Mouse (Mus musculus) midbrain, embryonic 12.5 days (tissue): ENCODE results near the gene Pde8a. TPM values are rescaled to one million over a fixed set of nuclear protein-coding genes. Genes with fewer than 3 reads are reported as not detected.

Experiments
- ATAC-seq: fragments of 200-750 bp; cut with Nextera tagmentation; 2 replicates; pipeline ENCODE4 v1.8.0; 2017; ENCODE audit warnings: low read depth, moderate TSS enrichment, moderate library complexity; ENCODE audit not compliant: low FRiP score
- H3K27ac ChIP-seq: fragments of 300-500 bp; sonication (generic); replicated peaks from 2 replicates; pipeline ENCODE4 v1.5.1; 2016; ENCODE audit warnings: mild to moderate bottlenecking
- H3K27me3 ChIP-seq: fragments of 300-500 bp; sonication (generic); 2 replicates; pipeline ENCODE4 v1.6.1; 2016; ENCODE audit warnings: mild to moderate bottlenecking
- H3K36me3 ChIP-seq: fragments of 300-500 bp; sonication (generic); 2 replicates; pipeline ENCODE4 v1.6.1; 2016
- H3K4me1 ChIP-seq: fragments of 300-500 bp; sonication (generic); 2 replicates; pipeline ENCODE4 v1.6.1; 2016
- H3K4me2 ChIP-seq: fragments of 300-500 bp; sonication (generic); replicated peaks from 2 replicates; pipeline ENCODE4 v1.6.1; 2016; ENCODE audit warnings: mild to moderate bottlenecking, moderate library complexity
- H3K4me3 ChIP-seq: fragments of 300-500 bp; sonication (generic); 2 replicates; pipeline ENCODE4 v1.5.1; 2016; ENCODE audit warnings: mild to moderate bottlenecking
- H3K9ac ChIP-seq: fragments of 300-500 bp; sonication (generic); replicated peaks from 2 replicates; pipeline ENCODE4 v1.6.1; 2016; ENCODE audit warnings: mild to moderate bottlenecking, moderate library complexity
- H3K9me3 ChIP-seq: fragments of 300-500 bp; sonication (generic); 2 replicates; pipeline ENCODE4 v1.6.1; 2016; ENCODE audit warnings: mild to moderate bottlenecking
- WGBS: fragments of 180-500 bp; shearing (Covaris S2); methylation state at CpG from one replicate; pipeline ENCODE4 v1.1.7; 2016; 5-methylcytosine and 5-hydroxymethylcytosine counted together
- polyA plus RNA-seq: library from polyadenylated mRNA; unstranded; fragments of >200 nt; fragmentation: Nextera tagmentation; extraction: Ambion mirVana; gene quantifications from 2 replicates; pipeline ENCODE4 v1.2.1, GENCODE M21; 2016

Pde8a gene
- polyA plus RNA-seq, 1 experiment from 2014 or later: 2.9 TPM

DNA sequence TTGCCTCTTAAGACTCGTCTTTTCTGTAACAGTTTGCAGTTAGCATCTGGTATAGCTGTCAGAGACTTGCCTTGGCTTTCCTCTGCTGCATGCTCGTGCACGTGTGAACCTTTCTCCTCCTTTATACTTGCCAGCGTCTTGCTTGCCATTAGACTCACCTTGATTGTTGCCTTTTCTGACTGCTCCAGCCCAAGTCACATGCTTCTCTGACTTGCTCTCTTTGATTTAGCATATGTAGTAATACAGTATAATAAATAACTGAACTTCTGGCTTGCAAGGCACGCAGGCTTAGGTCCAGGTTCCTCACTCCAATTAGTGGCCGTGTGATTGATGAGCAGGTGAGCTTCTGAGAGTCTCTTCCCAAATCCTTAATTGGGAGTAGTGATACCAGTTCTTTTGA, 37.2 kb downstream of the Pde8a start:
- H3K27me3 ChIP-seq: no peaks in the 10 kb centered on the region
- no peak overlapping the region for H3K9ac ChIP-seq
- H3K9me3 ChIP-seq: no peaks in the 10 kb centered on the region
- no peaks in the 10 kb centered on the region for H3K36me3 ChIP-seq
- WGBS: 87% methylated on average over 6 of the region's 6 CpGs
- H3K4me3 ChIP-seq: no peak overlapping the region
- H3K4me1 ChIP-seq: no peaks in the 10 kb centered on the region
- H3K27ac ChIP-seq: no peak overlapping the region
- H3K4me2 ChIP-seq: no peak overlapping the region
- no peak for ATAC-seq

DNA sequence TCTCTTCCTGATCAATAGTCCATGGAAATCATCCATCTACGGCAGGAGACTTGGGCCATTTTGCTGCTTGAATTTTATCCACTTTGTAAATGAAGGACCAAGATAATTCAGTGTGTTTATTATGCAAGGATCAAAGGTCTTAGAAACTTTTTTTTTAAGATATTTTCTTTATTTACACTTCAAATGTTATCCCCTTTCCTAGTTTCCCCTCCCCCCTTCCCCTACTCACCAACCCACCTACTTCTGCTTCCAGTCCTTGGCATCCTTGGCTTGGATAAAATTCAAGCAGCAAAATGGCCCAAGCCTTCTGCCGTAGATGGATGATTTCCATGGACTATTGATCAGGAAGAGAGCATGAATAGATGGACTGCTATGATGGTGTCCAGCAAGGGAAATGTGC, 38.1 kb downstream of the Pde8a start:
- no peak overlapping the region for H3K4me3 ChIP-seq
- H3K36me3 ChIP-seq: no peaks in the 10 kb centered on the region
- WGBS: 86% methylated on average over 2 of the region's 2 CpGs
- no peak for ATAC-seq
- H3K27me3 ChIP-seq: no peaks in the 10 kb centered on the region
- H3K27ac ChIP-seq: no peak overlapping the region
- H3K9me3 ChIP-seq: no peaks in the 10 kb centered on the region
- no peaks in the 10 kb centered on the region for H3K4me1 ChIP-seq
- no peak overlapping the region for H3K4me2 ChIP-seq
- no peak overlapping the region for H3K9ac ChIP-seq

DNA sequence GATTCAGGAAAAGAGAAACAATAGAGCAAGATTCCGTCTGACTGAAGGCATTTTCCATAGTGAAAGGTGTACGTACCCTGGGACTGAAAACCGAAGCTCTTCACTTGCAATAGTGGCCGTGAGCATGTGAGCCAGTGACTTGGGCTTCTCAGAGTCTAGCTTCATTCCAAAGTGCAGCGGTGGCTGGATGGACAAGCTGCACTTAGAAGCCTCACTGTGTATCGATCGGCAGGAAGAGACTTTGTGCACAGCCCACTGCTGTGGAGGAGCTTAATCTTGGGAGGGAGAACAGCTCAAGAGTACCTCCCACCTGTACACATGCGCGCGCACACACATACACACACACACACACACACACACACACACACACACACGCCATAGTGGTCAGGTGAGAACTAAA, 39.9 kb downstream of the Pde8a start:
- Histone ChIP-seq H3K9me3 (no peaks in the 10 kb centered on the region), H3K27me3 (no peaks in the 10 kb centered on the region), H3K27ac (no peak overlapping the region), H3K4me3 (no peak overlapping the region), H3K36me3 (no peaks in the 10 kb centered on the region), H3K4me1 (no peaks in the 10 kb centered on the region), H3K4me2 (no peak overlapping the region), H3K9ac (no peak overlapping the region)
- 77% methylated on average over 11 of the region's 11 CpGs for WGBS
- ATAC-seq: no peak

DNA sequence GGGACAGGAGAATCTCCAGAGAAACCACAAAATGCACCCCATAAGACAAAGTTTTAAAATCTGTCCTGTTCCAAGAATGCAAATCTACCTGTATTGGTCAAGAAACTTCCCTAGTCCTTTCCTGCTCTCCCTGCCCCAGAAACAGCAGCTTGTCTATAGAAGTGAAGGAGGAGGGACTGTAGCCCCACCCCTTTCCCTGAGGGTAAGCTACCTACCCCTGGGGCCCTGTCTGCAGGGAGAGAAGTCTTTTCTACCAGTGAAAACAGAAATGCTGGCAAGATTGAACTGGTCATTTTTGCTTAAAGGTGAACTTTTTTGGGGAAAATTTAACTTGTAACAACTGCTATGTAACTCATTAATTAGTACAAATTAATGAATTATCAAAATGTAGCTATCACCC, 41.2 kb downstream of the Pde8a start:
- no peak overlapping the region for H3K27ac ChIP-seq
- H3K4me3 ChIP-seq: no peak overlapping the region
- no peaks in the 10 kb centered on the region for H3K27me3 ChIP-seq
- no peaks in the 10 kb centered on the region for H3K4me1 ChIP-seq
- no peak for ATAC-seq
- no peak overlapping the region for H3K9ac ChIP-seq
- no peaks in the 10 kb centered on the region for H3K9me3 ChIP-seq
- H3K4me2 ChIP-seq: no peak overlapping the region
- H3K36me3 ChIP-seq: no peaks in the 10 kb centered on the region

DNA sequence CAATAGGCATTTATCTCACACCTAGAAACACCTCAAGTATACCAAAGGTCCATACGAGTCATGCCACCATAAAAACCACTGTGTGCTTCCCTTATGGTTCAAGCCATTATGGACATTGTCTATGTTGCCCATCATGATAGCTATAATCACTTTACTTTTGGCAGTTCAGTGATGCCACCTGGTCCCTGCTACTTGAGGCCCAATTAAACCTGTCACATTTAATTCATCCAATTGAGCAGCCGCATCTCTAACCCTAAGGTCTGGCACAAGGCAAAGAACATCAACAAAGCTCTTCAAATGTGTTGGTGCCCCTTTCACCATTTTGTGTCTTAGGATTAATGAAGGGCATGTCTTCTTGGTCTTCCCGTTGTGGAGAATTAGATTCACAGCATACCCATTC, 42.1 kb downstream of the Pde8a start:
- Histone ChIP-seq H3K4me2 (no peak overlapping the region), H3K27me3 (no peaks in the 10 kb centered on the region), H3K9me3 (no peaks in the 10 kb centered on the region), H3K9ac (no peak overlapping the region), H3K36me3 (no peaks in the 10 kb centered on the region), H3K4me1 (no peaks in the 10 kb centered on the region), H3K4me3 (no peak overlapping the region), H3K27ac (no peak overlapping the region)
- 92% methylated on average over 3 of the region's 3 CpGs for WGBS
- no peak for ATAC-seq

DNA sequence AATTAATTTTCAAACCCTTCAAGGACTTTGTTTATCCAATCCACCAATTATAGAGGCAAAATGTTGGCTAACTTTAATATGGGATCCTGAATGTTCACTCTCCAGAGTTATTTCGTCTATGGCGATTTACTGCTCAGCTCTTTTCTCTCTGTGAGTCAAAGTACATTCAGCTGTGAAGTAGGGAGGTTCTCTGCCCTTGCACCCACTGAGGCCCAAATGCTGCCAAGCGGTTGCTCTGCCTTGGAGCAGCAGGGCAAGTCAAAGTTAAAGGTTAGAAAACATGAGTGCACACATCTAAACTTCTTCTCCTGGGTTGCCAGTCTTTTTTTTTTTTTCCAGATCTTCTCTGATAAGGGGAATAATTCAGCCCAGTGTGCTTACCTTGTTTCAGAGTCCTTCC, 43.4 kb downstream of the Pde8a start:
- H3K27ac ChIP-seq: no peak overlapping the region
- ATAC-seq: no peak
- no peaks in the 10 kb centered on the region for H3K9me3 ChIP-seq
- H3K27me3 ChIP-seq: no peaks in the 10 kb centered on the region
- H3K9ac ChIP-seq: no peak overlapping the region
- no peaks in the 10 kb centered on the region for H3K36me3 ChIP-seq
- H3K4me2 ChIP-seq: no peak overlapping the region
- no peak overlapping the region for H3K4me3 ChIP-seq
- H3K4me1 ChIP-seq: no peaks in the 10 kb centered on the region
- WGBS: 88% methylated on average over 3 of the region's 3 CpGs

DNA sequence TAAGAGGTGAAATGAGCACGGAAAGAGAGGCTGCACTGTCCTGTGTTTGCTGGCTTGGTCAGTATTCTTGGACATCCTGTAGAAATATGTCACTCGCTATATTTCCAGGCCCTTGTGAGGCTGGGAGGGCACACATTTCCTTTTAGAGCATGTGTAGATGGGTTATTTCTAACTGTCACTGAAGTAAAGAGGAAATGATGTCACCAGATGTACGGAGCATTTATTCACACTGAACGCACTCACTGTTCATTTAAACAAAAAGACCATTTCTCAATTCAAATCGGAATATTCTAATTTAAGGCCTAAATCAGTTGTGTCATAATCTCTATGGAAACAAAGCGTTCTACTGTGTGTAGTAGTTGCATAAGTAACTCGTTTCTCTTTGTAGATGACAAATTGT, 48.2 kb downstream of the Pde8a start:
- H3K4me1 ChIP-seq: no peaks in the 10 kb centered on the region
- WGBS: 86% methylated on average over 7 of the region's 7 CpGs

DNA sequence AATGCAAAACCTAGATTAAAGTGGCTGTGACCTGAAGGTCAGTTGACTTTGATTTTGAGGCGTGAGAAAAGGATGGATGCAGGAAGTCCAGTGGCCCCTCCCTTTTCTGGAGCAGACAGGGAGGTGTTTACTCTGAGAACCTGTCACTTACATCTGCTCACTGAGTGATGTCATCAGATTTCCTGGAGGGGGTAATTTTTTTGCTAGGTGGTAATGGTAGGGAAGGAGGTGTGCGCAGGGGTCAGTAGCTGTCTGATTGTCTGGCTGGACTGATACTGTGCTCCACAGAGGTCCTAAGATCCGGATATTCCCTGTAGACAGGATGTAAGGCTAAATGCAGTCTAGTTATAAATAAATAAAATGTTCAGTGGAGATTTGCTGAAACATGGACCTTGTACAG, 59.5 kb downstream of the Pde8a start:
- Histone ChIP-seq H3K36me3 (no peaks in the 10 kb centered on the region), H3K4me1 (no peaks in the 10 kb centered on the region), H3K9me3 (no peaks in the 10 kb centered on the region), H3K4me3 (no peak overlapping the region), H3K27ac (no peak overlapping the region), H3K4me2 (no peak overlapping the region), H3K9ac (no peak overlapping the region), H3K27me3 (no peaks in the 10 kb centered on the region)
- 80% methylated on average over 3 of the region's 3 CpGs for WGBS
- ATAC-seq: no peak

More for the DNA sequence above, 48.2 kb downstream of the Pde8a start:
- ATAC-seq: no peak
- Histone ChIP-seq H3K36me3 (no peaks in the 10 kb centered on the region), H3K27ac (no peak overlapping the region), H3K9me3 (no peaks in the 10 kb centered on the region), H3K4me2 (no peak overlapping the region), H3K4me3 (no peak overlapping the region), H3K9ac (no peak overlapping the region), H3K27me3 (no peaks in the 10 kb centered on the region)

DNA sequence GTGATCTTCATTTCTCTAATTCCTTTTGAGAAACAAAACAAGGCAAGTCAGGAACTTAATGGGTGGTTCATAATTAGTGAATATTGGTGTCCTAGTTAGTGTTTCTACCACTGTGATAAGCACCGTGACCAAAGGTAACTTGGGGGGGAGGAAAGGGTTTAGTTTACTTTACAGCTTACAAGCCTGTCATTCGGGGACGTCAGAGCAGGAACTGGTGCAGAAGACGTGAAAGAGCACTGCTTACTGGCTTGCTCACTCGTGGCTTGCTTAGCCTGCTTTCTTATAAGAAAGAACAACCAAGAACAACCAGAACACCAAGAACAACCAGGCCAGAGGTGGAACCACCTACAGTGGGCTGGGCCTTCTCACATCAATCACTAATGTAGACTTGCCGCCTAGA, 65.6 kb downstream of the Pde8a start:
- H3K9ac ChIP-seq: no peak overlapping the region
- 82% methylated on average over 6 of the region's 6 CpGs for WGBS
- H3K27me3 ChIP-seq: no peaks in the 10 kb centered on the region
- no peak overlapping the region for H3K27ac ChIP-seq
- ATAC-seq: no peak
- no peak overlapping the region for H3K4me3 ChIP-seq
- H3K36me3 ChIP-seq: no peaks in the 10 kb centered on the region
- no peaks in the 10 kb centered on the region for H3K9me3 ChIP-seq
- no peak overlapping the region for H3K4me2 ChIP-seq
- no peaks in the 10 kb centered on the region for H3K4me1 ChIP-seq

DNA sequence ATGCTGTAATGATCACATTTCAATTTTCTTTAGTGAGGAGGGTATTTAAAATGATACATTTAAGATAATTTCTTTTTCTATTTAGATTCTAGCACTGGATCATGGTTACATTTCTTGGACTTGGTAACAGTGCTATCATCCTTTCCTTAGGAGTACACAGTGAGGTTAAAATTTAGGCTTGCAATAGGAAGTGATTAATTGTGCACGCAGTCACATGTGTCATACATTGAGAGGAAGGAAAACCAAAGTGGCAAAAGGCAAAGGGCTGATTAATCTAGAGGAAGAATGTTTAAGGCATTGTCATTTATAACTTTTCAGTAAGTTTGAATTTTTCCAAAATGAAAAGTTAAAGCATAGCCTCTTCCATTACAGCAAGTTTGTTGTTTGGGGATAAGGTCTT, 67.8 kb downstream of the Pde8a start:
- Histone ChIP-seq H3K27ac (no peak overlapping the region), H3K9ac (no peak overlapping the region), H3K27me3 (no peaks in the 10 kb centered on the region), H3K36me3 (no peaks in the 10 kb centered on the region), H3K9me3 (no peaks in the 10 kb centered on the region), H3K4me3 (no peak overlapping the region), H3K4me2 (no peak overlapping the region), H3K4me1 (no peaks in the 10 kb centered on the region)
- ATAC-seq: no peak
- WGBS: 88% methylated on average over 1 of the region's 1 CpGs

DNA sequence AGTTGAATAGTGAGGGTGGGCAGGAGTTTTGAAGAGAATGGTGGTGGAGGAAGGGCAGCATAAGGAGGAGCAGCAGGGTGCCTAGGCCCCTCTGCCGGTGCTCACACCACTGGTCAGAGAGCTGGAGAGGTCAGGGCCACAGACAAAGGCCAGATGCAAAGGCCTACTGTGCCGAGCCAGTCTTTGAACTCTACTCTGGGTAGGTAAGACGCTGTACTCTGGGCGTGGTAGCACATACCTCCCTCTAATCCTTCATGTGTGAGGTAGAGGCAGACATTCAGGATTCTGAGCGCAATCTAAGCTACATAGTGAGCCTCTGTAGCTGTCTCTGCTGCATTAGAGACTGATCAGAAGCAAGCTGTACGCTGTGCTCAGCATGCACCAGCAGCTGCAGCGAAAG, 73.1 kb downstream of the Pde8a start:
- no peak overlapping the region for H3K4me2 ChIP-seq
- no peak for ATAC-seq
- no peaks in the 10 kb centered on the region for H3K27me3 ChIP-seq
- H3K9me3 ChIP-seq: no peaks in the 10 kb centered on the region
- H3K4me3 ChIP-seq: no peak overlapping the region
- WGBS: 31% methylated on average over 7 of the region's 7 CpGs
- H3K9ac ChIP-seq: no peak overlapping the region
- no peaks in the 10 kb centered on the region for H3K4me1 ChIP-seq
- no peak overlapping the region for H3K27ac ChIP-seq
- no peaks in the 10 kb centered on the region for H3K36me3 ChIP-seq

DNA sequence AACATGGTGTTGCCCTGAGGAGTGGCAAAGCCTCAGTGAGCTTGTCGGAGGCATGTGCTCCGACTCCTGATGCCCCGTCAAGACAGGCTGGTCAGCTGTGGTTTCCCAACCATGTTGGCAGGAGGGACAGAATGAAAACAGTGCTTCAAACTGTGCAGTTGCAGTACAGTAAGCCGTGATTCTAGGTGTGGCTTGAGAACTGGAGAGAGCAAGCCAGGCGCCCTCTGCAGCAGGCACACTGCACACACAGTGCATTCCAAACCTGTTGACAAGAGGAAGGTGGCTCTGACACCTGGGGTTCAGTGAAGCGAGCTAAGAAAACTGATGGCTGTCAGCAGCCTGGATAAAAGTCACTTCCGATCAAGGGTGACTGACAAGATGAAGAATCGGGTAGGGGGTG, 73.5 kb downstream of the Pde8a start:
- Histone ChIP-seq H3K4me1 (no peaks in the 10 kb centered on the region), H3K27me3 (no peaks in the 10 kb centered on the region), H3K4me2 (no peak overlapping the region), H3K4me3 (no peak overlapping the region), H3K27ac (no peak overlapping the region), H3K36me3 (no peaks in the 10 kb centered on the region), H3K9me3 (no peaks in the 10 kb centered on the region), H3K9ac (no peak overlapping the region)
- no peak for ATAC-seq
- 72% methylated on average over 8 of the region's 8 CpGs for WGBS

DNA sequence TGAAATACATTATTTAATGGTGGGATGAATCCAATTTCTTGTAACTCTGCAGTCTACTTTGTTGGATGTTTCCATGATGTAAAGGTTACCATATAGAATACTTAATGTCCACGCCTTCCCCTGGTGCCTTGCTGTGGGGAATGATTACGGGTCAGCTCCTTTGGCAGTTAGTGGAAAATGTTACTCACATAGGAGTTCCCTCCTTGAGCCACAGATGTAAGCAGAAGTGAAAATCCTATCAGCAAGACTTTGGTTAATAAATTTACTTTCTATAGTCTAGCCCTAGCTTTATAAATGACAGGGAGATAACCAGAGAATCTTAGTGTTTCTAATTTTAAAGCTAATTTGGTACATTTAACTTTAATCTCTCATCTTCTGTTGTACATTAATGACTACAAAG, 81.8 kb downstream of the Pde8a start:
- whole genome bisulfite sequencing: 96% methylated on average over 2 of the region's 2 CpGs

More for the DNA sequence above, 81.8 kb downstream of the Pde8a start:
- no peaks in the 10 kb centered on the region for H3K36me3 ChIP-seq
- no peak for ATAC-seq
- no peak overlapping the region for H3K4me3 ChIP-seq
- no peaks in the 10 kb centered on the region for H3K9me3 ChIP-seq
- no peak overlapping the region for H3K27ac ChIP-seq
- H3K4me2 ChIP-seq: no peak overlapping the region
- H3K4me1 ChIP-seq: no peaks in the 10 kb centered on the region
- H3K27me3 ChIP-seq: no peaks in the 10 kb centered on the region
- H3K9ac ChIP-seq: no peak overlapping the region
